Mouse (Mus musculus) Patski (cell line): ENCODE results near the gene Gm27021. TPM values are rescaled to one million over a fixed set of nuclear protein-coding genes. Genes with fewer than 3 reads are reported as not detected.

Source experiments
- ATAC-seq: fragments of 100-300 bp; one replicate; pipeline ENCODE4 v1.8.0; 2021
- CTCF ChIA-PET: fragments of 350-600 bp; sonication (Branson Sonifier 250); formaldehyde crosslinking; loops from one replicate; lab custom pipeline; 2022; ENCODE audit warnings: inconsistent platforms; lab: Charles Lee
- POLR2A ChIA-PET: fragments of 350-600 bp; sonication (Branson Sonifier 250); formaldehyde crosslinking; loops from one replicate; lab custom pipeline; 2022; ENCODE audit warnings: antibody characterized with exemption, inconsistent platforms; lab: Charles Lee
- DNase-seq: peaks from one replicate; pipeline ENCODE4 v3.0.0-alpha.2; 2011; ENCODE audit warnings: low read depth, low spot score
- H3K27me3 ChIP-seq: fragments of 371-371 bp; one replicate; pipeline ENCODE4 v1.5.1; 2021
- CTCF ChIP-seq: fragments of 100-300 bp; IDR thresholded peaks from one replicate; pipeline ENCODE4 v1.5.1; 2021
- in situ Hi-C: fragments of 300-500 bp; cut with MboI; formaldehyde crosslinking; loops from 3 replicates; pipeline ENCODE4 v1.11.1; 2018; ENCODE audit warnings: low pct_unique_long_range_greater_than_20kb, mixed read lengths
- polyA plus RNA-seq: library from polyadenylated mRNA; unstranded; gene quantifications from one replicate; pipeline ENCODE4 v1.2.3, GENCODE M21; 2021

The Gm27021 gene
- polyA plus RNA-seq, 1 experiment from 2014 or later, result 1.4 TPM

GRCm38 (mm10) chr8:120627298-120627697 lies 40.6 kb downstream of the Gm27021 start:
- DNase-seq, result no peak
- ChIA-PET CTCF (no interaction called here), POLR2A (no interaction called here)
- no peak for ATAC-seq
- in situ Hi-C loops, result no loop called here
- no peaks in the 10 kb centered on the region for H3K27me3 ChIP-seq
- no peak for TF ChIP-seq CTCF

GRCm38 (mm10) chr8:120626461-120626860 lies 41.4 kb downstream of the Gm27021 start:
- no peak for TF ChIP-seq CTCF
- ATAC-seq (no peak), DNase-seq (no peak)
- H3K27me3 ChIP-seq, result no peaks in the 10 kb centered on the region
- ChIA-PET POLR2A (no interaction called here), CTCF (no interaction called here)
- in situ Hi-C loops, result no loop called here

GRCm38 (mm10) chr8:120623608-120624007 lies 44.3 kb downstream of the Gm27021 start:
- in situ Hi-C loops, result no loop called here
- POLR2A ChIA-PET, result no interaction called here

GRCm38 (mm10) chr8:120622161-120622560 lies 45.7 kb downstream of the Gm27021 start:
- DNase-seq (no peak), ATAC-seq (no peak)
- H3K27me3 ChIP-seq, result no peaks in the 10 kb centered on the region
- no peak for TF ChIP-seq CTCF
- ChIA-PET CTCF (no interaction called here), POLR2A (no interaction called here)
- in situ Hi-C loops, result no loop called here

More at GRCm38 (mm10) chr8:120623608-120624007, 44.3 kb downstream of the Gm27021 start:
- DNase-seq (no peak), ATAC-seq (no peak)
- CTCF ChIA-PET, result interaction anchor here (1.2 to 1.3 kb wide), 2 partner anchors 12 to 20 kb away, joined by 3 read pairs; no protein-coding TSS in a partner anchor
- no peak for TF ChIP-seq CTCF
- no peaks in the 10 kb centered on the region for H3K27me3 ChIP-seq

DNA sequence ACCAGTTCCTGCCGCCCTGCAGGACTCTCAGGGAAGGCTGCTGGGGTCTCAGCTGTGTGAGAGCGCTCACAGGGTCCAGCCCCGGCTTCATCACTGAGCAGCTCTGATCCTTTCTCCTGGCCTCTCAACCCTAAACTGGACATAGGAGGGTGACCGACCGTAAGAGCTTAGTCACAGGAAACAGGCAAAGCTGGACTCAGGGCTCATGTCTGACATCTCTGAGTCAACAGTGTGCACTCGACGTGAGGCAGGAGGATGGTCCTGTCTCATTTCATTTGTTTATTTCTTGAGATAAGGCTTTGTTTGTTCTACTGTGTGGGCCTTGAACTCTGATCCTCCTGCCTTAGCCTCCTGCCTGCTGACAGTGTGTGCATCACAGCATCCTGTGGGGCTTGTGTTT lies 47.4 kb downstream of the Gm27021 start:
- no peak for DNase-seq
- no peaks in the 10 kb centered on the region for H3K27me3 ChIP-seq
- in situ Hi-C loops, result no loop called here
- TF ChIP-seq CTCF, result no peak
- ATAC-seq, result no peak
- ChIA-PET CTCF (interaction anchor here (1.1 to 1.6 kb wide), 2 partner anchors 20 to 24 kb away, joined by 4 to 5 read pairs; no protein-coding TSS in a partner anchor), POLR2A (no interaction called here)

GRCm38 (mm10) chr8:120619235-120620180 lies 48.4 kb downstream of the Gm27021 start:
- H3K27me3 ChIP-seq, result no peaks in the 10 kb centered on the region
- no peak for TF ChIP-seq CTCF
- no peak for DNase-seq
- POLR2A ChIA-PET, result interaction anchor here (1.0 kb wide), 1 partner anchor 11 kb away, joined by 5 read pairs; no protein-coding TSS in a partner anchor
- no peak for ATAC-seq
- in situ Hi-C loops, result loop anchor here (10.0 kb wide), 1 partner anchor 435 kb away; no protein-coding TSS in a partner anchor
- CTCF ChIA-PET, result interaction anchor here (1.0 to 2.3 kb wide), 5 partner anchors 10 to 23 kb away, joined by 3 to 10 read pairs (median 4); no protein-coding TSS in a partner anchor

DNA sequence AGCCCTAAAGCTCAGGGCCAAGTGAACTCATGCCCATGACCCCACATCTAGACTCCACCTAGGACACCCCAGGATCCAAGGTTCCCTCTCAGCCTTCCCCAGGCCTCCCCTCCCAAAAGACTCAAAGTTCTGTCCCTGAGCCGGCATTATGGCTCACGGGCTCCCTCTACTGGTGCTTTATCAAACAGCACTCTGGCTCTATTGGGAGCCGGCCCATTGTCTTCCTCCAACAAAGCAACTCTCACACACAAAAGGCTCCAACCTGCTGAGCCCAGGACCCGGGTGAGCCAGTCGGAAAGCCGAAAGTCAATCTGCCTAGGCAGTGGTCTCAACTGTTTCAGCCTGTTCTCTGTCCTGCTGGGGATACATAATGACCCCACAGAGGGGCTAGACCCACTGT lies 49.8 kb downstream of the Gm27021 start:
- DNase-seq, result no peak
- no peaks in the 10 kb centered on the region for H3K27me3 ChIP-seq
- ChIA-PET POLR2A (interaction anchor here (1.0 to 1.1 kb wide), 3 partner anchors 9 to 83 kb away, joined by 3 to 5 read pairs (median 4); no protein-coding TSS in a partner anchor), CTCF (interaction anchor here (0.9 to 2.4 kb wide), 11 partner anchors 8 to 83 kb away, joined by 3 to 10 read pairs (median 4); no protein-coding TSS in a partner anchor)
- in situ Hi-C loops, result loop anchor here (10.0 kb wide), 1 partner anchor 433 kb away; no protein-coding TSS in a partner anchor
- peak; percentile 94 for TF ChIP-seq CTCF
- peak; percentile 42 for ATAC-seq

DNA sequence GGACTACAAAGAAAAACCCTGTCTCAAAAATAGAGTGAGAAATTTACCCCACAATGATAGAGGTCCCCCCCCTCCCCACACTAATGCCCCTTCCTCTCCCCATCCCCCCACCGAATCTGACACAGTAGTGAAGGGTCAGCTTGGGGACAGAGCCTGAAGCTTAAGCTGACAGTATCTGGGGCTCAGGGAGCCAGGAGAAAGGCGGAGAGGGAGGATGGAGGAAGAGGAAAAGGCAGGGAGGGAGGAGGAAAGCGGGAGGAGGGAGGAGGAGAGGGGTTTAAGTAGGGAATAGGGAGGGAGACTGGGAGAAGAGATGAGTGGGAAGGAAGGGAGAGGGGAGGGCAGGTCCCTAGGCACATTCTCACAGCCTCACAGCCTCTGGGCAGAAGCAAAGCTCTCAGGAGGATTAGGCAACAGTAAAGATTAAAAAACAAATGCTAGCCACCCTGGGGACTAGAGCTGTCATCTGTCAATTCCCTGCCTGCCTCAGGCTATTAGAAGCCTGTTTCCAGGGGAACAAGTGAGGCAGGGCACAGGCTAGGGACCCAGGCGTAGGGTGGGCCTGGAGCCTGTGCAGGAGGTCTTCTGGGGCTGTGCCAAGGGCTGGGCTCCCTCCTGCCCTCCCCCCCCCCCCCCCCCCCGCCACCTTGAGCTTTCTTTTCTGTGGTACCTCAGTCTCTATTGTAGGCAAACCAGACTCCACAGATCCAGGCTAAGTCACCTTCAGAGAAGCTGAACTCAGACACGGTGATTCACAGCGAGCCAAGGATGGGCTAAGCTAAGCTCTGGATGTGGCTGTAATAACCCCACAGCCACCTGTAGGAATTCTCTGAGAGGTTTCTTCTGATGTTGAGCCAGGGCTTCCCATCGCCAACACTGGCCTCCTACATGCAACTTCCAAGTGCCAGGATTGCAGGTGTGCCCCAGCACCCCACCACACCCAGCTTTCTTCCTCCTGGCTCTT lies 50.9 kb downstream of the Gm27021 start:
- in situ Hi-C loops, result loop anchor here (10.0 kb wide), 1 partner anchor 432 kb away; no protein-coding TSS in a partner anchor
- no peak for DNase-seq
- H3K27me3 ChIP-seq, result no peaks in the 10 kb centered on the region
- ATAC-seq, result peak; percentile 46
- ChIA-PET POLR2A (interaction anchor here (0.6 to 1.1 kb wide), 3 partner anchors 27 to 50 kb away, joined by 3 to 4 read pairs (median 3); no protein-coding TSS in a partner anchor), CTCF (interaction anchor here (0.9 to 2.4 kb wide), 10 partner anchors 9 to 82 kb away, joined by 3 to 7 read pairs (median 4); no protein-coding TSS in a partner anchor)
- TF ChIP-seq CTCF, result no peak

- POLR2A ChIA-PET, result no interaction called here
- CTCF ChIA-PET, result no interaction called here
Measured at GRCm38 (mm10) chr8:120614491-120614890, 53.4 kb downstream of the Gm27021 start.

More at GRCm38 (mm10) chr8:120614491-120614890, 53.4 kb downstream of the Gm27021 start:
- DNase-seq (no peak), ATAC-seq (no peak)
- H3K27me3 ChIP-seq, result no peaks in the 10 kb centered on the region
- peak; percentile 50 for TF ChIP-seq CTCF
- in situ Hi-C loops, result loop anchor here (10.0 kb wide), 1 partner anchor 430 kb away; no protein-coding TSS in a partner anchor
